Mouse (Mus musculus) gastrocnemius, postnatal 36 days (tissue): ENCODE data around the gene Hmx3. TPM values are rescaled to one million over a fixed set of nuclear protein-coding genes. Genes with fewer than 3 reads are reported as not detected.

ENCODE experiments used
- DNase-seq, 2 experiments: peaks; one replicate each; pipeline ENCODE4 v3.0.0; 2022
- intact Hi-C: fragments of 180-260 bp; cut with DNase I; formaldehyde crosslinking; loops from one replicate; pipeline ENCODE4 v1.15.1; 2025
- total RNA-seq, 2 experiments: library from RNA; stranded (reverse); gene quantifications; 2 replicates each; pipeline ENCODE4 v1.2.3; 2021

The Hmx3 gene
- total RNA-seq, 2 experiments from 2014 or later, result not detected

DNA sequence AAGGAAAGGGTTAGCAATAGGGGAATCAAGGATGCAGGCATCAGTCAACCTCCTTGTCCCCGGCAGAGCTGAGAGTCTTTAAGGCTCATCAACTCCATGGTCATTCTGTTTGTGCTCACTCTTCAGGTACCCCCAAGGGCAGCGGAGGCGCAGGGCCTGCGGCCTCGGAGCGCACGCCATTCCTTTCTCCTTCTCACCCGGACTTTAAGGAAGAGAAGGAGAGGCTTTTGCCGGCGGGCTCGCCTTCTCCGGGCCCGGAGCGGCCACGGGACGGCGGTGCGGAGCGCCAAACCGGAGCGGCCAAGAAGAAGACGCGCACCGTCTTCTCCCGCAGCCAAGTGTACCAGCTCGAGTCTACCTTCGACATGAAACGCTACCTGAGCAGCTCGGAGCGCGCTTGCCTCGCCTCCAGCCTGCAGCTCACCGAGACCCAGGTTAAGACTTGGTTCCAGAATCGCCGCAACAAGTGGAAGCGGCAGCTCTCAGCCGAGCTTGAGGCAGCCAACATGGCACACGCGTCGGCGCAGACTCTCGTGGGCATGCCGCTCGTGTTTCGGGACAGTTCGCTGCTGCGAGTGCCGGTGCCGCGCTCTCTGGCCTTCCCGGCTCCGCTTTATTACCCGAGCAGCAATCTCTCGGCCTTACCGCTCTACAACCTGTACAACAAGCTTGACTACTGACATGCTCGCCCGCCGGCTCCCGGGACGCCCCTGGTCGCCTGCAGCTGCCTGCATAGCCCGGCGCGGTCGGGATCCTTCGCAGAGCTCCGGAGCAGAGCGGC is 12.8 kb downstream of the Hmx3 start:
- DNase-seq, result peak in 1 of 2 experiments; percentile 41
- intact Hi-C loops, result loop anchor here (5.0 kb wide), 1 partner anchor 143 kb away; the partner anchor contains the start of genes Acadsb and Ikzf5

DNA sequence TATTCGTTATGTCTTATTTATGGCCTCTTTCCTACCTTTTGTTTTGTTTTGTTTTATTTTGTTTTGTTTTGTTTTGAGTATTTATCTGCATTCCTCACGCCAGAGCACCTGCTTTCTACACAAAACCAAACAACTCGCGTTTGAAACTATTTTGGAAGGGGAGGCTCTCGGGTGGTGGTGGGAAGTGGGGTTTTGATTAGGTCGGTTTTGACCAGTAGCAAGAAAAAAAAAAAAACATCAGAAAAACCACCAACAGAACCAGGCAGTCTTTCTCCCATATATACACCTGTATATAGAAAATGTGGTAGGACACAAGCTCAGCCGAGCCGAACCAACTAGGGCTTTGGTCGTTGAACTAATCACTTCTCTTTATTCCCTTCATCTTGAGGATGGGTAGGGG is 13.4 kb downstream of the Hmx3 start:
- intact Hi-C loops, result loop anchor here (5.0 kb wide), 1 partner anchor 144 kb away; the partner anchor contains the start of genes Acadsb and Ikzf5
- no peak for DNase-seq

DNA sequence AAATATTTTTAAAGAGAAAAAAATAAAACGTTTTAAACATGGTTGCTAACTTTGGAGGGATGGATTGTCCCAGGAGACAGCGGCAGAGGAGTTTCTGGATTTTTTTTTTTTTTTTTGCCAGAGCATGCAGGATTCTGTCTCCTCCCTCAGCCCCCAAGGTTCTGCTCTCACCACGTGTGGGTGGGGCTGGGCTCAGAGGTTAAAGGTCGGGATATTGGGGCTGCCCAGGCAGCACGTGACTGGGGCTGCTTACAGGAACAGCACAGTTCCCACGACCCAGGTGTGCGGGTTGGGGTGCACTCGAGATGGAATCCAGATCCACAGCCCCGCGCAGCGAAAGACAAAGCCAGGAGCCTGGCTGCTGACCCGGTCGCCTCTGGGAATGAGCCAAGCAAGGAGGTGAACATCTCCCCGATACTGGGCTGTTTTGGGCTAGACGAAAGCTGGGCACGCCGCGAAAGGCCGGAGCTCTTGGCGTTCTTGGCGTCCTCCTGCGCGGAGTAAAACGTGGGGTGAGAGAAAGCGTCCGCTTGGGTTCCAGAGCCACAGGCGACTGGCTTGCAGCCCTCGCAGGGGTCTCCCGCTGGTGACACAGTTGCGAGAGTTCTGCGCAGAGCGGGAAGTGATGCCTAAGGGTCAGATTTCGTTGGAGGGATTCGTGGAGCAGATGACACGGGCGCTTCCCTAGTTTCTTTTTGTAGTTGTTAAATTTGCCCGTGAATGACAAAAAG is 14.0 kb downstream of the Hmx3 start:
- no peak for DNase-seq
- intact Hi-C loops, result loop anchor here (5.0 kb wide), 1 partner anchor 144 kb away; the partner anchor contains the start of genes Acadsb and Ikzf5

DNA sequence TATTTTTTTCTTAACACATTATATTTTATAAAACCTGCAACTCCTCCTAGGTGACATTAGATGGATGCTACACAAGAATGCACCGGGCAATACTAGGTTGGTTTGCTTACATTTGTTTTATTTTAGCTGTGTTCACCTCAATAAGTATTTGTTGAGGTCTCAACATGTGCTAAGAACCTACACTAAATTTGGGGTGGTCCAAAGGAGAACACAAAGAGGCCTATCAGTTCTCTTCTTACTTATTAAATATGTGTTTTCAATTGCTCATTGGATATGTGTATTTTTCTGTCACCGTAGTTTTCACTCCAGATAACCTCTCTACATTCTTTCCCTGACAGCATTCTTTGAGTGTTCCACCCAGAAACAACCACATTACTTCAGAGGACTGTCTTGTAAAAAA is 15.1 kb downstream of the Hmx3 start:
- intact Hi-C loops, result loop anchor here (5.0 kb wide), 1 partner anchor 145 kb away; the partner anchor contains the start of genes Acadsb and Ikzf5
- no peak for DNase-seq

DNA sequence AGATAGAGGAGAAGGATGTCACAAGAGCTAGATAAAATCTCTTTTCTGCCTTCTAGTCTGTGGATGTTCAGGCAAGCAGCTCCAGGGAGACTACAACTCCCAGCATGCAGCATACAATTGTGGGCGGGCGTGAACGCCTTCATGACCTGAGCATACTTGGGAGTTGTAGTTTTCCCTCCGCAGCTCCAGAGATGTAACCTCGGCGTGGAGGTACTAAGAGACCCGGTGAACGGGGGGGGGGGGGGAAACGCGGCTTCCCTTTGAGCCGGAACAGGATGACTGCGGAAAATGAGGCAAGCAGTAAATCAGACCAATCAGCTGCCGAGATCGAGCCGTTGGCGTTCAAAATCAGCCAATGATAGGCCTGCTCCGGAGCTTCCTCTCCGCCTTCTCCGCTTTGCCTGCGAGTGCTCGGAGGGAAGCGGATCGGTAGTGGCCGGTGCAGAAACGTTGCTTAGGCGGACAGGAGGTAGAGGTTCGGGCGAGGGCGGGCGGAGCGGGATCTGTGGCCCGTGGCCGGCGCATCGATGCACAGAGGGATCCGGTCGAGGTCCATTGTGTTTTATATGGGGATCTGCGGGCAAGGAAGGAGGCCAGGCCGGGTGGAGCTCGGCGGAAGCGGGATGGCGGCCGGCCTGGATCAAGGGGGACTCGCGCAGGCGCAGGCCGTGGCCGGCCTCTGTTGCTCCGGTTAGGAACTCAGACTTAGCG is 17.5 kb downstream of the Hmx3 start, which contains the start of gene Bub3:
Bub3 (plus strand) TSS at position 237 of the 711 bp plus-strand sequence.
- peak; percentile 84 to 90 for DNase-seq
- intact Hi-C loops, result loop anchor here (5.0 to 10.0 kb wide), 2 partner anchors 148 to 1035 kb away; partner anchors contain the start of genes Acadsb, Ate1 and Ikzf5

DNA sequence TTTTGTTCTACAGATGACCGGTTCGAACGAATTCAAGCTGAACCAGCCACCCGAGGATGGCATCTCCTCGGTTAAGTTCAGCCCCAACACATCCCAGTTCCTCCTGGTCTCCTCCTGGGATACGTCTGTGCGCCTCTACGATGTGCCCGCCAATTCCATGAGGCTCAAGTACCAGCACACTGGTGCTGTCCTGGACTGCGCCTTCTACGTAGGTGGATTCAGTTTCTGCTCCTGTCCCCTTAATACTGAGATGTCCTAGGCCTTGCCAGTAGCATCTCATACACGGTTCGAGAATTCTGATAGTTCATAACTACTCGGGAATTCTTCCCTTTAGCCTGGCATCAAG is 18.0 kb downstream of the Hmx3 start:
- intact Hi-C loops, result loop anchor here (10.0 kb wide), 1 partner anchor 1036 kb away; the partner anchor contains the start of gene Ate1
- DNase-seq, result no peak

DNA sequence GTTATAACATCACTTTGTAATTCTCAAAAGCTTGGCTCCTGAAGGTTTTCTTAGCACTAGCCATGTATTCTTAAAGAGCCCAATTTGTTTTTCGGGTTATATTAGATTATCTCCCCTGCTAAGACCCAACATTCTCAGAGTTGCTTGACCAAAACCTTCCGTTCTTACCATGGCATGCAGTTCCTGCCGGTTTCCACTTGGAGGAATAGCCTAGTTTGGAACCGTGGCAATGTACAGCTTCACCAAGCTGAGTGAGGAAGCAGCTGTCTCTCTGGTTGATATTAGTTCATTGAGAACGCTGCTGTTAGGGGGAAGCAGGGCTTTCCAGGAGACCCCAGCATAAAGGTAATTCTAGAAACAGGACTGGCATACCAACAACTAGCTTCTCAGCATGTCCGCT is 32.6 kb downstream of the Hmx3 start:
- intact Hi-C loops, result no loop called here
- DNase-seq, result no peak

DNA sequence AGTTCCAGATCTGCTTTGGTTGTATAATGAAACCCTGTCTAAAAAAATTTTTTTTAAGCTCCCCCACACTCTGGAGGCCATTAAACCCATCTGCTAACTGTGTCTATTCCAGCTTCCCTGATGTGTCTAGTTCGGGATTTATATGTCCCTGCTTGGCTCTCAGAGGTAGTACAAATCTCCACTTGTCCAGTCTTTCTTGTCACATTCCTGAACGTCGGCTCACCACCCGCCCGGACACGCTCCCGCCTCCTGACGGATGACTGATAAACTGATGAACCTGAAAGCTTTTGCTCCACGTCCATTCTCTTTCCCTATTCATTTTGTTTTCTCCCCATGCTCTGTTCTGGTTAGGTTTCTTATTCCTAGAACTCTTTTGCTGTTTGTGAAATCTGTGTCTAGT is 39.5 kb downstream of the Hmx3 start:
- no peak for DNase-seq
- intact Hi-C loops, result no loop called here

DNA sequence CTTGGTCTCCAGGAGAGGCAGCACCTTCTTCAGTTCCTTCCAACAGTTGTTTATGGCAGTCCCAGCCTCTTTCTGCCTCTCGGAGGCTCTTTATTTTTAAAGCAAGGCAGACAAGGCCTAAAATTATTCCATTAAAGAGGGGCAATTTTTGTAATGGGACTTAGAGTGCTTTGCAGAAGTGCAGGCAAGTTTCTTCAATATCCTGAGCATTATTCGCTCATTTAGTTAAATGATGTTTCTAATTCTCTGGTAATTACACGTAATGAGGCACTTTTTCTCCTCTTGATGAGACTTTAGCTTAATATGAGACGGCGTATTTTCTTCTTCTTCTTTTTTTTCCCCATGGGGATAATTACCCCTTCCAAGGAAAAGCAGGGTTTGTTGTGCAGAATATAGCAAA is 42.9 kb downstream of the Hmx3 start:
- intact Hi-C loops, result no loop called here
- DNase-seq, result no peak

Other genes with a start within 250 kb of the Hmx3 start
- under 1 TPM; 0.26 to 0.44 TPM for gene Cuzd1, start 220.6 kb upstream of the Hmx3 start, total RNA-seq
- not detected for gene Fam24b, start 213.4 kb upstream of the Hmx3 start, total RNA-seq
- not detected for gene Fam24a, start 209.0 kb upstream of the Hmx3 start, total RNA-seq
- gene 2310057M21Rik, start 180.1 kb upstream of the Hmx3 start, total RNA-seq, result 10 to 100 TPM; 16.6 to 19.7 TPM
- 10 to 100 TPM; 38.3 to 39.5 TPM for gene Pstk, start 171.7 kb upstream of the Hmx3 start, total RNA-seq
- 10 to 100 TPM; 21.6 to 25.6 TPM for gene Ikzf5, start 132.3 kb upstream of the Hmx3 start, total RNA-seq
- gene Acadsb, start 132.3 kb upstream of the Hmx3 start, total RNA-seq, result 100 to 1,000 TPM; 113 to 145 TPM
- gene Hmx2, start 5.9 kb downstream of the Hmx3 start, total RNA-seq, result not detected
- gene Bub3, start 17.4 kb downstream of the Hmx3 start, total RNA-seq, result 10 to 100 TPM; 26.9 to 30.5 TPM